Mouse (Mus musculus): Measurements from ENCODE around the gene Tns3. TPM values are rescaled to one million over a fixed set of nuclear protein-coding genes. Genes with fewer than 3 reads are reported as not detected.

Tns3 gene
- polyA plus RNA-seq, 1 experiment from 2014 or later = 11.0 TPM

GRCm38 (mm10) chr11:8699777-8700176 is 35.4 kb upstream of the Tns3 start:
- H3K9me3 ChIP-seq (replicated peaks; ENCODE audit: control insufficient read depth, low read length) = no peaks in the 10 kb centered on the region
- 62% methylated on average over 5 of the region's 5 CpGs for WGBS (ENCODE audit: insufficient replicate concordance)

GRCm38 (mm10) chr11:8697670-8698069 is 33.3 kb upstream of the Tns3 start:
- Histone ChIP-seq H3K27ac (ENCODE audit: low read depth, low read length) (no peak overlapping the region), H3K36me3 (ENCODE audit: control insufficient read depth, insufficient read depth, low read length) (no peaks in the 10 kb centered on the region), H3K4me2 (no peak overlapping the region), H3K4me3 (ENCODE audit: low read depth, low read length) (no peak overlapping the region), H3K9me3 (replicated peaks; ENCODE audit: control insufficient read depth, low read length) (no peaks in the 10 kb centered on the region), H3K9ac (ENCODE audit: low read depth, low read length) (no peak overlapping the region), H3K4me1 (ENCODE audit: control insufficient read depth, insufficient read depth, low read length) (peaks cover 22% of the 10 kb centered on the region), H3K27me3 (ENCODE audit: control insufficient read depth, insufficient read depth, low read length) (no peaks in the 10 kb centered on the region)
- ATAC-seq (replicated peaks; ENCODE audit: insufficient number of reproducible peaks, low FRiP score, low TSS enrichment) = no peak
- WGBS (ENCODE audit: insufficient replicate concordance) = 73% methylated on average over 3 of the region's 3 CpGs

More at GRCm38 (mm10) chr11:8699777-8700176, 35.4 kb upstream of the Tns3 start:
- Histone ChIP-seq H3K4me2 (no peak overlapping the region), H3K4me1 (ENCODE audit: control insufficient read depth, insufficient read depth, low read length) (peaks cover 13% of the 10 kb centered on the region), H3K9ac (ENCODE audit: low read depth, low read length) (no peak overlapping the region), H3K4me3 (ENCODE audit: low read depth, low read length) (no peak overlapping the region), H3K27ac (ENCODE audit: low read depth, low read length) (no peak overlapping the region), H3K36me3 (ENCODE audit: control insufficient read depth, insufficient read depth, low read length) (no peaks in the 10 kb centered on the region), H3K27me3 (ENCODE audit: control insufficient read depth, insufficient read depth, low read length) (no peaks in the 10 kb centered on the region)
- no peak for ATAC-seq (replicated peaks; ENCODE audit: insufficient number of reproducible peaks, low FRiP score, low TSS enrichment)

DNA sequence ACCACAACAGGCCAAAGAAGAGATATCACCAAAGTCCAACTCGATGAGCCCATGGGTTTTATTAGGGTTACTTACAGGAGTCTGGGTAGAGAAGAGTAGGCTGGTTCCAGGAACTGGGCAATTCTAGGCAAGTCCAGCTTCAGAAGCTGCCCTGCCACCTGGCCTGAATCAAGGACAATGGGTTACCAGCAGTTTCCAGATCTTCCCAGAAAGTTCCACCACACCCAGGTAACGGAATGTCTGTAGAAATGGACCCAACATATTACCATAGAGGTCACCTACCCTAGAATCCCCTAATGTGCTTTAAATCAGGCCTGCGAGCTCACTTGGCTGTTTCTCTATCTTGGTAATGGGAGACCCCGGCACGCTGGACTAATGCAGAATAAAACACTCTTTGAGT is 29.8 kb upstream of the Tns3 start:
- ATAC-seq (replicated peaks; ENCODE audit: insufficient number of reproducible peaks, low FRiP score, low TSS enrichment) = no peak
- H3K4me1 ChIP-seq (ENCODE audit: control insufficient read depth, insufficient read depth, low read length) = peaks cover 16% of the 10 kb centered on the region
- no peaks in the 10 kb centered on the region for H3K27me3 ChIP-seq (ENCODE audit: control insufficient read depth, insufficient read depth, low read length)
- H3K4me3 ChIP-seq (ENCODE audit: low read depth, low read length) = no peak overlapping the region
- no peak overlapping the region for H3K4me2 ChIP-seq
- no peaks in the 10 kb centered on the region for H3K36me3 ChIP-seq (ENCODE audit: control insufficient read depth, insufficient read depth, low read length)
- H3K27ac ChIP-seq (ENCODE audit: low read depth, low read length) = no peak overlapping the region
- 89% methylated on average over 5 of the region's 5 CpGs for whole genome bisulfite sequencing (ENCODE audit: insufficient replicate concordance)
- H3K9me3 ChIP-seq (replicated peaks; ENCODE audit: control insufficient read depth, low read length) = no peaks in the 10 kb centered on the region
- no peak overlapping the region for H3K9ac ChIP-seq (ENCODE audit: low read depth, low read length)

GRCm38 (mm10) chr11:8692536-8693471 is 28.5 kb upstream of the Tns3 start:
- no peaks in the 10 kb centered on the region for H3K9me3 ChIP-seq (replicated peaks; ENCODE audit: control insufficient read depth, low read length)
- WGBS (ENCODE audit: insufficient replicate concordance) = 8% methylated on average over 16 of the region's 16 CpGs

GRCm38 (mm10) chr11:8692162-8692535 is 27.8 kb upstream of the Tns3 start:
- Histone ChIP-seq H3K4me3 (ENCODE audit: low read depth, low read length) (no peak overlapping the region), H3K27ac (ENCODE audit: low read depth, low read length) (0 out of 2 replicates have a peak overlapping the region, but pooled peaks have one; percentile 79), H3K4me2 (no peak overlapping the region), H3K4me1 (ENCODE audit: control insufficient read depth, insufficient read depth, low read length) (peaks cover 16% of the 10 kb centered on the region), H3K9me3 (replicated peaks; ENCODE audit: control insufficient read depth, low read length) (no peaks in the 10 kb centered on the region), H3K36me3 (ENCODE audit: control insufficient read depth, insufficient read depth, low read length) (no peaks in the 10 kb centered on the region), H3K27me3 (ENCODE audit: control insufficient read depth, insufficient read depth, low read length) (no peaks in the 10 kb centered on the region), H3K9ac (ENCODE audit: low read depth, low read length) (no peak overlapping the region)
- WGBS (ENCODE audit: insufficient replicate concordance) = 50% methylated on average over 6 of the region's 6 CpGs
- no peak for ATAC-seq (replicated peaks; ENCODE audit: insufficient number of reproducible peaks, low FRiP score, low TSS enrichment)

More at GRCm38 (mm10) chr11:8692536-8693471, 28.5 kb upstream of the Tns3 start:
- peak; percentile 75 for ATAC-seq (replicated peaks; ENCODE audit: insufficient number of reproducible peaks, low FRiP score, low TSS enrichment)
- Histone ChIP-seq H3K4me2 (peak overlapping the region; percentile 28), H3K27me3 (ENCODE audit: control insufficient read depth, insufficient read depth, low read length) (no peaks in the 10 kb centered on the region), H3K27ac (ENCODE audit: low read depth, low read length) (peak overlapping the region; percentile 79), H3K36me3 (ENCODE audit: control insufficient read depth, insufficient read depth, low read length) (no peaks in the 10 kb centered on the region), H3K9ac (ENCODE audit: low read depth, low read length) (no peak overlapping the region), H3K4me3 (ENCODE audit: low read depth, low read length) (no peak overlapping the region), H3K4me1 (ENCODE audit: control insufficient read depth, insufficient read depth, low read length) (peaks cover 16% of the 10 kb centered on the region)

GRCm38 (mm10) chr11:8691605-8692004 is 27.3 kb upstream of the Tns3 start:
- Histone ChIP-seq H3K9me3 (replicated peaks; ENCODE audit: control insufficient read depth, low read length) (no peaks in the 10 kb centered on the region), H3K4me2 (no peak overlapping the region), H3K27me3 (ENCODE audit: control insufficient read depth, insufficient read depth, low read length) (no peaks in the 10 kb centered on the region), H3K36me3 (ENCODE audit: control insufficient read depth, insufficient read depth, low read length) (no peaks in the 10 kb centered on the region), H3K9ac (ENCODE audit: low read depth, low read length) (no peak overlapping the region), H3K4me3 (ENCODE audit: low read depth, low read length) (no peak overlapping the region), H3K4me1 (ENCODE audit: control insufficient read depth, insufficient read depth, low read length) (peaks cover 16% of the 10 kb centered on the region), H3K27ac (ENCODE audit: low read depth, low read length) (no peak overlapping the region)
- no peak for ATAC-seq (replicated peaks; ENCODE audit: insufficient number of reproducible peaks, low FRiP score, low TSS enrichment)
- WGBS (ENCODE audit: insufficient replicate concordance) = 72% methylated on average over 4 of the region's 4 CpGs

DNA sequence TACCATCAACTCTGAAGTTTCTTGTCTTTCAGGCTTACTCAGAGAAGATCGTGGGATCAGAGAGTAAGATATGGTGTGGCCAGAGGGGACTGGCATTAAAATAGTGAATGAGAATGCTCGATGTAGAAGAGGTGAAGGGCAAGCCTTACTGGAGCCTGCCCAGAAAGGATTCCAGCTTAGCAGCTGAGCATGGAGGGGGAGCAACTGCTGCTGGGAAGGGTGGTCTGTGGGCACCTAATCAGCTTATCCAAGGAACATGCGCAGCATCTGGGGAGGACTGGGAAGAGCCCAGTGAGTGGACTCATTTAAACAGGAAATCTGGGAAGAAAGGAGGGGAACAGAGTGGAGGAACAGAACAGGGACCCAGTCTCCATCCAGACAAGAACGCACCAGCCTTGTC is 26.3 kb upstream of the Tns3 start:
- no peak overlapping the region for H3K4me3 ChIP-seq (ENCODE audit: low read depth, low read length)
- no peak overlapping the region for H3K4me2 ChIP-seq
- no peaks in the 10 kb centered on the region for H3K9me3 ChIP-seq (replicated peaks; ENCODE audit: control insufficient read depth, low read length)
- H3K36me3 ChIP-seq (ENCODE audit: control insufficient read depth, insufficient read depth, low read length) = no peaks in the 10 kb centered on the region
- ATAC-seq (replicated peaks; ENCODE audit: insufficient number of reproducible peaks, low FRiP score, low TSS enrichment) = no peak
- no peak overlapping the region for H3K9ac ChIP-seq (ENCODE audit: low read depth, low read length)
- H3K27ac ChIP-seq (ENCODE audit: low read depth, low read length) = no peak overlapping the region
- no peaks in the 10 kb centered on the region for H3K27me3 ChIP-seq (ENCODE audit: control insufficient read depth, insufficient read depth, low read length)
- peaks cover 16% of the 10 kb centered on the region for H3K4me1 ChIP-seq (ENCODE audit: control insufficient read depth, insufficient read depth, low read length)
- 63% methylated on average over 4 of the region's 4 CpGs for WGBS (ENCODE audit: insufficient replicate concordance)

DNA sequence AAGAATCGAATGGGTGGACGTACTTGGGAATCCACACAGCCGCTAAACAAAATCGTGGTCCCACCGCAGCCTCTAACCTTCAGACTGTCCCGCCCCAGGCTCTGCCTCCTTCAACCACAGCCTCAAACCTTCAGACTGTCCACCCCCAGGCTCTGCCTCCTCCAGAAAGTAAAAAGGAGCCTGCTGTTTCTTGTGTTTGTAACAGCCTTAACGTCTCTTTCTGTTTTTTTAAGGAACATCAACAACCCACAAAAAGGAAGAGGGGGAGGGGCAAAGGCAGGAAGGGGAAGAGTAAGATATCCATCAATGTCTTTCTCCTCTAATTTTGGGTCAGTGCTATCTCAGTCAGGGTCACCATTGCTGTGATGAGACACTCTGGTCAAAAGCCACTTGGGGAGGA is 25.2 kb upstream of the Tns3 start:
- 78% methylated on average over 7 of the region's 7 CpGs for WGBS (ENCODE audit: insufficient replicate concordance)
- H3K9me3 ChIP-seq (replicated peaks; ENCODE audit: control insufficient read depth, low read length) = no peaks in the 10 kb centered on the region
- H3K4me1 ChIP-seq (ENCODE audit: control insufficient read depth, insufficient read depth, low read length) = peaks cover 16% of the 10 kb centered on the region
- no peak for ATAC-seq (replicated peaks; ENCODE audit: insufficient number of reproducible peaks, low FRiP score, low TSS enrichment)
- H3K4me3 ChIP-seq (ENCODE audit: low read depth, low read length) = no peak overlapping the region
- H3K27me3 ChIP-seq (ENCODE audit: control insufficient read depth, insufficient read depth, low read length) = no peaks in the 10 kb centered on the region
- no peak overlapping the region for H3K4me2 ChIP-seq
- H3K27ac ChIP-seq (ENCODE audit: low read depth, low read length) = no peak overlapping the region
- H3K9ac ChIP-seq (ENCODE audit: low read depth, low read length) = no peak overlapping the region
- H3K36me3 ChIP-seq (ENCODE audit: control insufficient read depth, insufficient read depth, low read length) = no peaks in the 10 kb centered on the region

- 89% methylated on average over 8 of the region's 8 CpGs for WGBS (ENCODE audit: insufficient replicate concordance)
- no peak overlapping the region for H3K9ac ChIP-seq (ENCODE audit: low read depth, low read length)
- H3K36me3 ChIP-seq (ENCODE audit: control insufficient read depth, insufficient read depth, low read length) = no peaks in the 10 kb centered on the region
- no peak for ATAC-seq (replicated peaks; ENCODE audit: insufficient number of reproducible peaks, low FRiP score, low TSS enrichment)
- H3K4me3 ChIP-seq (ENCODE audit: low read depth, low read length) = no peak overlapping the region
- H3K27ac ChIP-seq (ENCODE audit: low read depth, low read length) = no peak overlapping the region
- H3K4me2 ChIP-seq = no peak overlapping the region
- no peaks in the 10 kb centered on the region for H3K27me3 ChIP-seq (ENCODE audit: control insufficient read depth, insufficient read depth, low read length)
- peaks cover 16% of the 10 kb centered on the region for H3K4me1 ChIP-seq (ENCODE audit: control insufficient read depth, insufficient read depth, low read length)
- no peaks in the 10 kb centered on the region for H3K9me3 ChIP-seq (replicated peaks; ENCODE audit: control insufficient read depth, low read length)
These were observed 24.6 kb upstream of the Tns3 start for GRCm38 (mm10) chr11:8688907-8689306.

All from heart, embryonic 11.5 days (tissue).